Mouse (Mus musculus) layer of hippocampus, postnatal 14 days (tissue): ENCODE results near the gene H60c. TPM values are rescaled to one million over a fixed set of nuclear protein-coding genes. Genes with fewer than 3 reads are reported as not detected.
"Not testable (repeated sequence)": the region's sequence is repeated elsewhere in the genome, so short reads cannot be mapped to it uniquely, and the experiment has no call there.

Experiments used
- DNase-seq, 2 experiments: peaks; one replicate each; pipeline ENCODE4 v3.0.0; 2021 to 2022; ENCODE audit warnings: low spot score in 2 of 2, mixed read lengths in 1 of 2
- long read RNA-seq, 2 experiments: library from polyadenylated mRNA; stranded (forward); transcript quantifications; one replicate each; pipeline ENCODE4 v2.0.0; 2021
- total RNA-seq, 2 experiments: library from RNA; stranded (reverse); gene quantifications; 2 replicates each; pipeline ENCODE4 v1.2.3; 2021

H60c gene
- not detected for total RNA-seq
- long read RNA-seq, experiment 1, result 0 reads
- long read RNA-seq, experiment 2, result 0 reads

GRCm38 (mm10) chr10:3267671-3268070 is at the start of gene H60c:
TSS of gene H60c (minus strand) at chr10:3267771.
- DNase-seq, result no peak

DNA sequence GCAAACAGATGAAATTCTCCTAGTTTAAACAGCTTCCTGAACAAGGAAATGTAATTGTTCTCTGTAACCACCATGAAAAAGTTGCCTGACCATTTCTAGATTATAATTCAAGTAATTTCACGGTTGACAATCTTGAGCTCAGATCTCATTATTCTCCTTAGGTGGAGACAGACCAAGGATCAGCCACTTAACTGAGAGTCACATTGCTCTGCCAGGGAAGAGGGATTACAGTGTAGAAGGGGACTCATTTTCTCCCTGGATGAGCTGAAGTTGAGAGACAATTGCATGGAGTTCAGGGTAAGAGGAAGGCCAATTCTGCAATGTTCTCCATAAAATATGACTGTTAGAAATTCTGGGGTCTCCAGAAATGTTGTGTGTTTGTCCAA is 41.2 kb upstream of the H60c start:
- DNase-seq, result no peak

DNA sequence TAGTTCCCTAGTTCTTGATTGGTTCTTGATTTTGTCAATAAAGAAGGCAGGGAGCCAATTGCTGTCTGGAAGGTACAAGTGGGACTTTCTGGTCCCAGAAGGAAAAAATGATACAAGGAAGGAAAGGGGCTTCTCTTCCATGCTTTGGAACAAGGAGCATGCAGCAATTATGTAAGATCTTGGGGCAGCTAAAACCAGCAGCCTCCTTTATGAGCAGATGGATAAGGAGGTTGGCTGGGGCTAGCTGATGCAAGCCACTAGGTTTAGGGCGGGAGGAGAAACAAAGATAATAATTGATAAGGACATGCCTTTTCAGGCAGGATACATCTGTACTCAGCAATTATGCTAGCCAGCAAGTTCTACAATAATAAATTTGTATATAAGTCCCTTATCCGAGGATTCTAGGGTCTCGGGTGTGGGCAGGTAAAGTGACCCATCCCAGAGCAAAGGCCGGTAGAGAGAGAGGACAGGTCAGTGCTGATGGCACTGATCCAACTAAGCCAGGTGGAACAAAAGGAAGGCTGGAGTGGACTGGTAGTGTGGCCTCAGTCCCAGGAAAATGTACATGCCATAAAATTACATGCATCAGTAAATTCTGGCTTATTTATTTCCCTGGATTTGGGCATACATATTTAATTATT is 40.7 kb upstream of the H60c start:
- DNase-seq, result no peak

DNA sequence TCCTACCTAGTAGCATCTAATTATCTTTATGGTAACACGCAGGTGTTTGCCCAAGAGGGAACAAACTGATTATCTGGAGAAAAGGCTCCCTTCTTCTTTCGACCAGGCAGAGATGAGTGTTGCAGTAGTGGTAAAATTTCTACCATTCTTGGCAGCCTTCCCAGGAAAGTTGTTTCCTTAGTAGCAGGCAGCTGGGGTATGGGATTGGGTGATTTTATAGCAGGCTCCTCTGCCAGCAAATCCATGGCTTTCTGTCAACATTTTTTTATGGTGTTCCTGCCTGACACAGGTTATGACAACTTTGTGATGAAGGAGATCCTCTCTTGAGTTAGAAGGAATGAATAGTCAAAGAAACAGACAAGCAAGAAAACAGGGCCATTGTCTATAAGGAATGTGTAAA is 40.2 kb upstream of the H60c start:
- DNase-seq, result peak; percentile 4 to 55

DNA sequence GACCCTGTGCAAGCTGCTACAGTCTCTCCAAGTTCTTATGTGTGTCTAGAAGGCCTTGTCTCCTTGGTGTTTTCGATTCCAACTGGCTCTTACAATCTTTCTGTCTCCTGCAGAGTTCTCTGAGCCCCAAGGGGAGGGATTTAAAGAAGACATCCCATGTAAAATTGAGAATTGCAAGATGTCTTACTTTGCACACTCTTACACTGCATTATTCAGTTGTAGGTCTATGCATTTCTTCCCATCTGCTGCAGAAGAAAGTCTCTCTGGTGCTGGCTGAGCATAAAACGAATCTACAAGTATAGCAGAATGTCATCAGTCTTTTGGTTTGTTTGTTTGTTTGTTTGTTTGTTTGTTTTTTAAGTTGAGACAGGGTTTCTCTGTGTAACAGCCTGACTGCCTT is 26.4 kb upstream of the H60c start:
- no peak for DNase-seq

- DNase-seq, result no peak
These were observed 13.5 kb upstream of the H60c start for GRCm38 (mm10) chr10:3281047-3281446.

DNA sequence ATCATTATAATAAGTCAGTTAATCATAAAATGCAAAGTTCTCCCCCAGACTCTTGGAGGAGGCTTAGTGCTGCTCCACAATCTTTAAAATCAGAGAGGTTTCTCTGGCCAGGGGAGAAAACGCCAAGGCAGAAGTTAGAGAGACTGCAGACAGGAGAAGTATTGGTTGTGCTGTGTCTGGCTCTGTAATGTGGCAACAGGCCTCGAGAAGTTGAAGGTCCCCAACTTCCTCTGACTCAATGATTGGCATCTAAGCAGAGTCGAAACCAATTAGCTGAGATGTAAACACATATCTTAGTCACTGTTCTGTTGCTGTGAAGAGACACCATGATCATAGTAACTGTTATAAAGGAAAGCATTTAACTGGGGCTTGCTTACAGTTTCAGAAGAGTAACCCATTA is 6.5 kb upstream of the H60c start:
- no peak for DNase-seq

- DNase-seq, result no peak
These were observed 3.5 kb upstream of the H60c start for GRCm38 (mm10) chr10:3271036-3271435.

- DNase-seq, result no peak
These were observed 842 bp downstream of the H60c start for GRCm38 (mm10) chr10:3266729-3267128.

GRCm38 (mm10) chr10:3262784-3263183 is 4.8 kb downstream of the H60c start:
- no peak for DNase-seq

- DNase-seq, result no peak
These were observed 10.2 kb downstream of the H60c start for GRCm38 (mm10) chr10:3257391-3257790.

- DNase-seq, result not testable (repeated sequence)
These were observed 29.1 kb downstream of the H60c start for GRCm38 (mm10) chr10:3238436-3238835.

DNA sequence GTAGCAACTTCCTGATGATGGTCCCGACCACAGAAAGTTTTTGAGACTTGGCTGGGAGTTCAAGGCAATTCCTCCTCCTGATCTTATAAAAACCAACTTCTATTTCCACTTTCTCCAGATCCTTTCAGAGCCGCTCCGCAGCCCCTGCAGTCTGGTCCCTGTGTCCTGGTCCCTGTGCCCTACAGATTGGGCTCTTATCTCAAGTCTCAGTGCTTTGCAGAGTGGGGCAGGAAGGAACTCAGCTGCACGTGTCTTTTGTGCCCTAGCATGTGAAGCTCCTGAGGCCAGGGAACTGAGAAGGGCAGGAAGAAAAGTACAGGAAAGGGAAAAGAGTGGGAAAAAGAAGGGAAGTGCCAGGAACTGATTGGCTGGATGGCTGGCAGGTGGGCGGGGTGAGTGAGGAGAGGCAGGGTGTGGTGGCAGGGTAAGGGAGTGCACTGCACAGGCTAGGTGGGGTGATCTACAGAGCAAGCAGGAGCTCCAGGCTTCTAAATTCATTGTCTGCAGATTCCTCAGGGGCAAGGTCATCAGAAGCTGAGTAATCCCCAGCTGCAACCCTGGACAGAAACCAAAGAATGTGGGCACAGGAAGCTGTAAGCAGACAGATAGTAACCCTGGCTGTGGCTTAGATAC is 30.8 kb downstream of the H60c start:
- no peak for DNase-seq

DNA sequence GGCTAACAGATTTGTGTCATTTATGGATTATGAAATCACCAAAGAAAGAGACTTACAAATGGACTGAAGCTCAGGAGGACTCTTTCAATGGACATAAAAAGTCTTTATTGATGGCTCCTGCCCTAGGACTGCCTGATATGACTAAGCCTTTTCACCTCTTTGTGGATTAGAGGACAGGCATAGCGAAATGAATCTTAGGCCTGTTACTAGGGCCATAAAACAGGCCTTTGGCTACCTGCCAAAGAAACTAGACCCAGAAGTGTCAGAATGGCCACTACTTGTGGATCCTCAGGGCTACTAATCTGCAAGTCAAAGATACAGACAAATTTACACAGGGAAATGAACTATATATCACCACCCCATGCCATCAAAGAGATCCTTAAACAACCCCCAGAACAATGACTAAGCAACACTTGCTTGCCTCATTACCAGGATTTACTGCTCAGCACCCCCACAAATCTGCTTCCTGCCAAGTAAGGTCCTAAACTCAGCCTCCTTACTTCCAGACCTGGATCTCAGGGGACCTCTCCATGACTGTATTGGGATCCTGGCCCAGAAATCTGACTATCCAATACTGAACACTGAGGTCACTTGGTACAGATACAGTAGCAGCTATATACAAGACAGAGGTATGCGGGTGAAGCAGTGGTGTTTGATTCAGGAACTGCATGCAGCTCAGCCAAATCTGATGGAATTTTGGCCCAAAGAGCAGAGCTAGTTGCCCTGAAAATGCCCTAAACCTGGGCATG is 39.0 kb downstream of the H60c start:
- no peak for DNase-seq

Other genes with a start within 250 kb of the H60c start
- 10 to 100 TPM; 68.9 to 72.3 TPM for gene Ppp1r14c, start 98.3 kb upstream of the H60c start, total RNA-seq